Mouse (Mus musculus) ES-Bruce4 (cell line): ENCODE data around the gene Asb17. TPM values are rescaled to one million over a fixed set of nuclear protein-coding genes. Genes with fewer than 3 reads are reported as not detected.

Experiments used
- H3K27ac ChIP-seq: 2 replicates; pipeline ENCODE4 v1.5.1; 2012; ENCODE audit warnings: low read length, inconsistent platforms; ENCODE audit not compliant: insufficient read depth
- H3K27me3 ChIP-seq: 2 replicates; pipeline ENCODE4 v1.6.1; 2012; ENCODE audit warnings: mild to moderate bottlenecking, low read length, inconsistent platforms; ENCODE audit not compliant: control insufficient read depth, poor library complexity, insufficient read depth, severe bottlenecking
- H3K36me3 ChIP-seq: 2 replicates; pipeline ENCODE4 v1.6.1; 2012; ENCODE audit warnings: inconsistent platforms, mild to moderate bottlenecking, low read length, moderate library complexity; ENCODE audit not compliant: control insufficient read depth, poor library complexity, insufficient read depth, severe bottlenecking
- H3K4me1 ChIP-seq: one replicate; pipeline ENCODE4 v1.8.1; 2011; ENCODE audit warnings: low read length; ENCODE audit not compliant: control insufficient read depth, insufficient read depth
- H3K4me3 ChIP-seq: 2 replicates; pipeline ENCODE4 v1.5.1; 2011; ENCODE audit warnings: low read depth, mild to moderate bottlenecking, low read length
- H3K9ac ChIP-seq: 2 replicates; pipeline ENCODE4 v1.6.1; 2012; ENCODE audit warnings: low read depth, mild to moderate bottlenecking, inconsistent platforms; ENCODE audit not compliant: poor library complexity, severe bottlenecking
- H3K9me3 ChIP-seq: replicated peaks from 2 replicates; pipeline ENCODE4 v1.6.1; 2012; ENCODE audit warnings: mild to moderate bottlenecking, low read length, inconsistent platforms; ENCODE audit not compliant: control insufficient read depth, poor library complexity, insufficient read depth, severe bottlenecking
- CTCF ChIP-seq: IDR thresholded peaks from one replicate; pipeline ENCODE4 v1.8.1; 2011; ENCODE audit warnings: low read depth, low read length
- EP300 ChIP-seq: IDR thresholded peaks from 2 replicates; pipeline ENCODE4 v1.6.1; 2011; ENCODE audit warnings: low read depth, low read length; ENCODE audit not compliant: insufficient read depth
- POLR2A ChIP-seq: IDR thresholded peaks from one replicate; pipeline ENCODE4 v1.8.1; 2011; ENCODE audit warnings: low read length; ENCODE audit not compliant: insufficient read depth
- polyA plus RNA-seq: library from polyadenylated mRNA; stranded (reverse); fragments of >200 nt; gene quantifications from 2 replicates; pipeline ENCODE4 v1.2.4, GENCODE M21; 2011; ENCODE audit warnings: low read depth; ENCODE audit not compliant: missing spikeins, insufficient read depth, insufficient read length

Gene Asb17
- polyA plus RNA-seq: not detected in 2 replicates

- Histone ChIP-seq H3K4me1 (no peaks in the 10 kb centered on the region), H3K9me3 (no peaks in the 10 kb centered on the region), H3K9ac (no peak within 1 kb of the TSS), H3K27ac (no peak within 1 kb of the TSS), H3K4me3 (no peak within 1 kb of the TSS), H3K27me3 (no peaks in the 10 kb centered on the region), H3K36me3 (no peaks in the 10 kb centered on the region)
- no peak for TF ChIP-seq POLR2A
- no peak for TF ChIP-seq EP300
- no peak for TF ChIP-seq CTCF
Observed at GRCm38 (mm10) chr3:153844030-153844429, at the start of gene Asb17. Gene Asb17 (plus strand): TSS chr3:153844209.

DNA sequence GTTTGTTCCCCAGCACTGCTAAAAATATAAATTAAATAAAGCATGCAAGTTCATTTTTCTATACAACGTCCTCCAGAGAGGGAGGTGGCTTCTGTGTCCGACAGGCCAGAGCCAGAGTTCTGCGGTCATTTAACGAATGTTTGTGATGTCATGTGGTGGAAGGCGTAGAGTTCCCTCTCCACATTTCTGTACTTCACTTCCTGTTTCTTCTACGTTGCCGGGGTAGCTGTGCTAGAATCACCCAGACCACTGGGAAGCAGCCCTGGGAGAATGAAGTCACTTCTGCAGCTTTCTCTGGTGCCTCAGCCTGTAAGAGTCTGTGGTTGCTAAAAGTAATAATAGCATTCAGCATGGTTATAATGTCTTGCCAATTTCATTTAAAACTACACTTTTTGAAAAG is 46.4 kb upstream of the Asb17 start:
- H3K36me3 ChIP-seq: no peaks in the 10 kb centered on the region
- no peak overlapping the region for H3K4me3 ChIP-seq
- H3K9me3 ChIP-seq: no peaks in the 10 kb centered on the region
- H3K27me3 ChIP-seq: no peaks in the 10 kb centered on the region
- TF ChIP-seq CTCF: no peak
- no peak for TF ChIP-seq POLR2A
- no peak for TF ChIP-seq EP300
- no peak overlapping the region for H3K9ac ChIP-seq
- H3K27ac ChIP-seq: no peak overlapping the region
- H3K4me1 ChIP-seq: no peaks in the 10 kb centered on the region

DNA sequence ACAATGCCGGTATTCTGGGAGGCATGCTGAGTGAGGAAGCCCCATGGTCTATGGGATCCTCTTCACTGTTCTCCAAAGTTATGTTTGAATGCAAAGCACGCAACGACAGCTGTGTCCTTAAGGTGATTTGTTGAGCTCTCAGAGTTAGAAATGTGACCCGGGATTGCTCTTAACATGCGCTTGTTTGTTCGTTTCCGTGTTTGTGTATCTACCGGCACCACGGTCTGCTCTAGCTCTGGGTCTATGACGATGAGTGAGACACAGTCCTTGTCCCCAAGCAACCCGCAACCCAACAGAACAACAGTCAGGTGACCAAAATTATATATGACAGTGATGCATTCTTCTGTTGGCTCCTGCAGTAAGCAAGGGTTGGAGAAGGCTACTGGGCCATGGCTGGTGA is 44.4 kb upstream of the Asb17 start:
- Histone ChIP-seq H3K36me3 (no peaks in the 10 kb centered on the region), H3K9me3 (no peaks in the 10 kb centered on the region), H3K27ac (no peak overlapping the region), H3K4me1 (no peaks in the 10 kb centered on the region), H3K27me3 (no peaks in the 10 kb centered on the region), H3K9ac (no peak overlapping the region), H3K4me3 (no peak overlapping the region)
- TF ChIP-seq EP300: no peak
- TF ChIP-seq CTCF: no peak
- TF ChIP-seq POLR2A: no peak

GRCm38 (mm10) chr3:153800690-153801089 is 43.3 kb upstream of the Asb17 start:
- Histone ChIP-seq H3K9me3 (no peaks in the 10 kb centered on the region), H3K27me3 (no peaks in the 10 kb centered on the region), H3K4me3 (no peak overlapping the region), H3K27ac (no peak overlapping the region), H3K36me3 (no peaks in the 10 kb centered on the region), H3K9ac (no peak overlapping the region), H3K4me1 (no peaks in the 10 kb centered on the region)
- no peak for TF ChIP-seq EP300
- no peak for TF ChIP-seq POLR2A
- TF ChIP-seq CTCF: no peak

- Histone ChIP-seq H3K9ac (no peak overlapping the region), H3K36me3 (no peaks in the 10 kb centered on the region), H3K27me3 (no peaks in the 10 kb centered on the region), H3K27ac (no peak overlapping the region), H3K4me3 (no peak overlapping the region), H3K4me1 (no peaks in the 10 kb centered on the region), H3K9me3 (no peaks in the 10 kb centered on the region)
- TF ChIP-seq CTCF (no peak), POLR2A (no peak), EP300 (no peak)
Observed at GRCm38 (mm10) chr3:153801541-153801940, 42.5 kb upstream of the Asb17 start.

- Histone ChIP-seq H3K4me1 (no peaks in the 10 kb centered on the region), H3K9me3 (no peaks in the 10 kb centered on the region), H3K27ac (no peak overlapping the region), H3K27me3 (no peaks in the 10 kb centered on the region), H3K4me3 (no peak overlapping the region), H3K36me3 (no peaks in the 10 kb centered on the region), H3K9ac (no peak overlapping the region)
- TF ChIP-seq CTCF: no peak
- TF ChIP-seq EP300: no peak
- TF ChIP-seq POLR2A: no peak
Observed at GRCm38 (mm10) chr3:153802640-153803039, 41.4 kb upstream of the Asb17 start.
